Mouse (Mus musculus) adipocyte (in vitro differentiated cells): Measurements from ENCODE around the gene Zbtb4.
A peak's percentile ranks its signal among the peaks of the same experiment; 100 is the strongest.
"Not testable (repeated sequence)": the region's sequence is repeated elsewhere in the genome, so short reads cannot be mapped to it uniquely, and the experiment has no call there.

ENCODE experiments used
- DNase-seq: peaks from one replicate; pipeline ENCODE4 v3.0.0-alpha.2; 2016; ENCODE audit warnings: low spot score

The Zbtb4 gene

GRCm38 (mm10) chr11:69765221-69766125 is at the start of gene Zbtb4:
Gene Zbtb4, plus strand, starts transcription at chr11:69765912.
- DNase-seq, result no peak

DNA sequence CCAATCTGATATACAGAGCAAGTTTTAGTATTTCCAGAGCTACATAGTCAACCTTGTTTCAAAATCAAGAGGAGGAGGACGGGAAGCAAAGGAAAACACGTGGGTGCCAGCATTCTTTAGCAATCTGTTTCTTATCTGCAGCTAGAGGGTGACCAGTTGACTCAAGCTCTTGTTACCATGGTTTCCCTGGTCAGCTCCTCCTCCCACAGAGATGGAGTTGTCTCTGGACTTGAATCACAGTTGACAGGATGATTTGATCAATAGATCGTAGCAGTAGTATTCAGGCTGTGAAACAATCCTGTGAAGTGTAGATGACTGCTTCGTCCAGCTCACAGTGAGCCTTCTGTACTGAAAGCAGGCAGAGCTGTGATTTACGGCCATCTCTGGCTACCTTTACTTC is 49.8 kb upstream of the Zbtb4 start:
- peak; percentile 48 for DNase-seq

- DNase-seq, result no peak
These were observed 48.8 kb upstream of the Zbtb4 start for GRCm38 (mm10) chr11:69716953-69717352.

GRCm38 (mm10) chr11:69718661-69719060 is 47.1 kb upstream of the Zbtb4 start:
- DNase-seq, result no peak

GRCm38 (mm10) chr11:69719423-69719822 is 46.3 kb upstream of the Zbtb4 start:
- DNase-seq, result no peak

- DNase-seq, result peak; percentile 22
These were observed 44.9 kb upstream of the Zbtb4 start for GRCm38 (mm10) chr11:69720852-69721251.

GRCm38 (mm10) chr11:69723074-69723473 is 42.6 kb upstream of the Zbtb4 start:
- DNase-seq, result no peak

DNA sequence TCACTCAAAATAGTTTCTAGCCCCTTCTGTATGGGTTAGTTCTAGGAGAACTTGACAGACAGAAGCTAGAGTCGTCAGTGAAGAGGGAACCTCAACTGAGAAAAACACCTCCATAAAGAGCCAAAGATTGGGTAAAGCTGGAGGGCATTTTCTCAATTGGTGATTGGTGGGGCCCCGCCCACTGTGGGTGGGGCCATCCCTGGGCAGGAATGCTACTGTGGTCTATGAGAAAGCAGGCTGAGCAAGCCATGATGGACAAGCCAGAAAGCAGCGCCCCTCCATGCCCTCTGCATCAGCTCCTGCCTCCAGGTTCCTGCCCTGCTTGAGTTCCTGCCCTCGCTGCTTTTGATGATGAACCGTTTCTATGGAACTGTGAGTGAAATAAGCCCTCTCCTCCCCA is 39.8 kb upstream of the Zbtb4 start:
- no peak for DNase-seq

DNA sequence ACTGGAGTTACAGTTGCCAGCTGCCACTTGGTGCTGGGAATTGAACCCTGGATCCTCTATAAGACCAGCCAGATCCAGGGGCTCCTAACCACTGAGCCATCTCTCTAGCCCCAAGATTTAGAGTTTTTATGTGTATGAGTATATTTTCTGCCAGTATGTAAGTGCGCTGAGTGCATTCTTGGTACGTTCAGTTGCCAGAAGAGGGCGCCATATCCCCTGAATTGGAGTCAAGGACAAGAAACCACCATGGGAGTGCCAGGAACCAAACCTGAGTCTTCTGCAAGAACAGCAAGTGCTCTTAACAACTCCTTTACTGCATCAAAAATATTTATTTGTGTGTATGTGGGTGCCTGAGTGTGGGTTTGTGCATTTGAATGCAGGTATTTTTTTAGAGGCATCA is 36.6 kb upstream of the Zbtb4 start:
- peak; percentile 39 for DNase-seq

DNA sequence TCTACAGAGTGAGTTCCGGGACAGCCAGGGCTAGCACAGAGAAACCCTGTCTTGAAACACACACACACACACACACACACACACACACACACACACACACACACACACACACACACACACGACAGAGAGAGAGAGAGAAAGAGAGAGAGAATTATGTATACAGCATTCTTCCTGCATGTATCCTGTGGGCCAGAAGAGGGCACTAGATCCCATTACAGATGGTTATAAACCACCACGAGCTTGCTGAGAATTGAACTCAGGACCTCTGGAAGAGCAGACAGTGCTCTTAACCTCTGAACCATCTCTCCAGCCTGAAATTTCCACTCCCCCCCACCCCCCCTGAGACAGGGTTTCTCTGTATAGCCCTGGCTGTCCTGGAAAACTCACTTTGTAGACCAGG is 34.3 kb upstream of the Zbtb4 start:
- not testable (repeated sequence) for DNase-seq

DNA sequence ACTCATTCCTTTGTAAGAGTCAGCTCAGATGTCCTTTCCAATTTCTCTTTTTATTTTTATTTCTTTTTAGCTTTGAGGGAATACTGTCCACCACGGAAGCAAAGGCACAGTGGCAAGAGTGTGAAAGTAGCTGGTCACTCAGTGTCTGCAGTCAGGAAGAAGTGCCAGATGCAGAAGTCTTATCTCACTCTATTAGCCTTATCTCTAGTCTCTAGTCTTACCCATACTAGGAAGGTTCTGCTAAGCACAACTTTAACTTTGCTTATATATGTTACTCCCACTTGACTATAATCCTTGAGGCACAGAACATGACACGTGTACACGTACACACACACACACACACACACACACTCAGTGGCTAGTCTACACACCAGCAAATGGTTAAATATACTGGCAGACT is 14.1 kb upstream of the Zbtb4 start:
- no peak for DNase-seq

DNA sequence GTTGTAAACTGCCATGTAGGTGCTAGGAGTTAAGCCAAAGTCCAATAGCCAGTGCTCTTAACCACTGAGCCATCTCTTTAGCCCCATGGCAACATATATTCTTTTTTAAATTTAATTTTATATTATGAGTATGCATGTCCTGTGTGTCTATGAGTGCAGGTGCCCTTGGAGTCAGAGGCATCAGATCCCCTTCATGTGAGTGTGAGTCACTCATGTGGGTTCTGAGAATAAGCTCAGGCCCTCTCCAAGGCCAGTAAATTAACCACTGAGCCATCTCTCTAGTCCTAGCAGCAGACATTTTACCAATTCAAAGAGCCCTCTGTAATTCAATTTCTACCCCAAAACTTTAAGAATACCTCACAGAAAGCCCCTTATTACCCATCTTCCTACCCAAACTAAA is 13.0 kb upstream of the Zbtb4 start:
- no peak for DNase-seq

DNA sequence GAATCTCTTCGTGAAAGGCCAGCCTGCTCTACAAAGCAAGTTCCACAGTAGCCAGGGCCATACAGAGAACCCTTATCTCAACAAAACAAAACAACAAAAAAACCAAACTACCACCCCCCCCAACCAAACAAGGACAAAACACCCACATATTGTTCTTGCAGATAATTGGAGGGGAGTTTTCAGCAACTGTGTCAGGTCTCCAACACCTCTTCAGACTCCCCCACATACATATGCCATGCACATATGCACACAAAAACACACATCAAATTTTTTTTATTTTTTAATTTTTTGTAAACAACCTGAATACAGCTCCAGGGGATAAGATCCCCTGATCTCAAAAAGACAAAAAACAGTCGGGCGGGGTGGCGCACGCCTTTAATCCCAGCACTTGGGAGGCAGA is 11.5 kb upstream of the Zbtb4 start:
- DNase-seq, result no peak

DNA sequence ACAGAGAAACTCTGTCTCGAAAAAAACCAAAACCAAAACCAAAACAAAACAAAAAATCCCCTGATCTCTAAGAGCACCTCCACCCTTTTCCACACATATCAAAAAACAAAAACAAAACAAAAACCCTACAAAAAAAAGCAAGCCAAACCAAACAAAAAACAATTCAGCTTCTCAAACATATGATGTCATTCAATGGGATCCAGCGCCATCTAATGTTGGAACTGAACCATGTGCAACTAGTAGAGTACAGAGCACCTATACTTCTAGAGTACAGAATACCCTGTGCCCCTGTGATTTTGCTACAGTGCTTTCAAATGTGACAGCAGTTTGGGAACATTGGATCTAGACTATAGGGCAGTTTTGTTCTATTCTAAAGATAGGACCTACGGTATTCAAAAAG is 11.0 kb upstream of the Zbtb4 start:
- peak; percentile 82 for DNase-seq

GRCm38 (mm10) chr11:69757303-69758089 is 8.2 kb upstream of the Zbtb4 start:
- DNase-seq, result no peak

GRCm38 (mm10) chr11:69758090-69758456 is 7.6 kb upstream of the Zbtb4 start:
- peak; percentile 94 for DNase-seq

- peak; percentile 97 for DNase-seq
These were observed 7.2 kb upstream of the Zbtb4 start, which contains the start of gene Polr2a for GRCm38 (mm10) chr11:69758478-69758970. Gene Polr2a, minus strand, starts transcription at chr11:69758637.

DNA sequence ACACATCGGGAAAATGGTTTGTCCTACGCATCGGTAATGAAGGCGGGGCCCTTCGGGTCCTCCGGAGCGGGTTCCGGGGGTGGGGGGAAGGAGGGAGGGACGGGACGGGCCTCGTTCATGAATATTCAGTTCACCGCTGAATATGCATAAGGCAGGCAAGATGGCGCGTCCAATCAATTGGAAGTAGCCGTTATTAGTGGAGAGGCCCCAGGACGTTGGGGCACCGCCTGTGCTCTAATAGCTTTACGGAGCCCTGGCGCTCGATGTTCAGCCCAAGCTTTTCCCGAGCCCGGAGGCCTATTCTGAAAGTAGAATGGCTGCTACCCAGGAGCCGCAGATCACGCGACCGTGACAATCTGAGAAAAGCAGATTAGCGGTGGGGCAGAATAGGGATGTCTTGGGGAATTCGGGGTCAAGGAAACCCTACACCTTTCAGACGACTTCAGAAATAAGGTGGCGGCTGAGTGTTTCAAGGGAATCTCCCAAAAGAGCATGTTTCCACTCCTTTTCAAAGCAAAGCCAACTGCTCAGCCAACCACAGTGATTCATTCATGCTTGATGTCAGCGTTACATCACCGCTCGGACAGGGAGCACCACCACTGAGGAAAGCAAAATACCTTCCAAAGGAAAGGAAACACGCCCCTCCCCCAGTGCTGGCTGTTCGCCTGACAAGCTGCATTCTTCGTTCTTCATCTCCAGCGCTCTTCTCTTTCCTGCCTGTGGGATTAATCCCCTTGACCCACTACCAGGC is 6.6 kb upstream of the Zbtb4 start:
- DNase-seq, result peak; percentile 93

DNA sequence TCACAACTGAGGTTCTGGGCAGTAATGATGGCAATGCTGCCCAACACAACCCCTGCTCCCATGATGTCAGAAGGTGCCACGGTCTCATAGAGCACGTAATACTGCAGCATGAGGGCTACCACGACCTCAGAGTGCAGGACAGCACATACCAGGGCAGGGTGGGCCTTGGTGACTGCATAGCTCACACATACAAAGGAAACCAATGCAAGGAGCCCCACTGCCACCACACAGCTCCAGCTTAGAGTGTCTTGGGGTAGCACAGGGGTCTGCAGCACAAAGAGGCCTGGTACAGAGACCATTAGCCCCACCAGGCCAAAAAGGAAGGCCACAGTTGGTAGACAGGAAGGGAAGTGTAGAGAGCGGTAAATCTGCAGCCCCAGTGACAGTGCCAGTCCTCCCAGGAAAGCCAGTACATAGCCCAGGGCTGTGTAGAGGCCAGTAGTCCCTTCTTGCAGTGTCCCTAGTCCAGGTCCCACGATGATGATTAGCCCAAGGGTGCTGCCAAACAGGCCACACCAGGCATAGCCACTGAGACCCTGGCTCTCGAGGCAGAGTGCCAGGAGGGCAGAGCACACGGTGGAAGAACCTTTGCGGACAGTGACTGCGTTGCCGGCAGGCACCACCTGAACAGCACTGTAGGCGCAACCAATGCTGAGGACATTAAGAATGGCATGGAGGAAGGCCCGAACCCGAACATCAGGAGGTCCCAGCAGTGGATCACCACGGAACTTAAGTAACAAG is 5.4 kb upstream of the Zbtb4 start:
- no peak for DNase-seq

GRCm38 (mm10) chr11:69760901-69761200 is 4.9 kb upstream of the Zbtb4 start:
- DNase-seq, result no peak

DNA sequence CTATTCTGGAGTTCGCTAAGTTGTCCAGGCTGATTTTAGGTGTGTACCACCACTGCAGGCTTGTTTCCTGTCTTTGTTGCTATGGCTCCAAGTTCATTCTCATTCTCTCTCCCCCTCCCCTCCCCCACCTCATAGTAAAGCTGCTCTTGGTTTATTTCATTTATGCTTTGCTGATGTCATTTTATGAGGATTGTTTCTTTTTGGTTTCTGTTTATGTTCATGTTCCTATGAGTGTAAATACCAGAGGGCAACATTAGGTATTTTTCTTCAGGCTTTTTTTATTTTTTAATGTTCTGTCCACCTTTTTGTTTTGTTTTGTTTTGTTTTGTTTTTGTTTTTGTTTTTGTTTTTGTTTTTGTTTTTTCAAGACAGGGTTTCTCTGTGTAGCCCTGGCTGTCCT is 3.8 kb upstream of the Zbtb4 start, which contains the start of gene Slc35g3:
Gene Slc35g3 (minus strand): TSS at position 101 of the 400 bp plus-strand sequence.
- no peak for DNase-seq

DNA sequence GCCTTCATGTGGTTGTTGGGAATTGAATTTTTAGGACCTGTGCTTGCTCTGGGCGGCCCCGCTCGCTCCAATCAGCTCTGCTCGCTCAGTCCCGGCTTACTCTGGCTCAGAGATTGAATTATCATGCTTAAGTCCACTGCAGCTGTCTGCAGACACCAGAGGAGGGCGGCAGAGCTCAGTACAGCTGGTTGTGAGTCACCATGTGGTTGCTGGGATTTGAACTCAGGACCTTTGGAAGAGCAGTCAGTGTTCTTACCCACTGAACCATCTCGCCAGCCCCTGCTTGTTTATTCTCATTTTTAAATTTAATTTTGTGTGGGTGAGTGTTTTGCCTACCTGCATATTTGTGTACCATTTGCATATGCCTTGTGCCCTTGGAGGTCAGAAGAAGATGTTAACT is 2.2 kb upstream of the Zbtb4 start:
- no peak for DNase-seq
